Mouse (Mus musculus): ENCODE measurements around the gene Lancl3.

Gene Lancl3

DNA sequence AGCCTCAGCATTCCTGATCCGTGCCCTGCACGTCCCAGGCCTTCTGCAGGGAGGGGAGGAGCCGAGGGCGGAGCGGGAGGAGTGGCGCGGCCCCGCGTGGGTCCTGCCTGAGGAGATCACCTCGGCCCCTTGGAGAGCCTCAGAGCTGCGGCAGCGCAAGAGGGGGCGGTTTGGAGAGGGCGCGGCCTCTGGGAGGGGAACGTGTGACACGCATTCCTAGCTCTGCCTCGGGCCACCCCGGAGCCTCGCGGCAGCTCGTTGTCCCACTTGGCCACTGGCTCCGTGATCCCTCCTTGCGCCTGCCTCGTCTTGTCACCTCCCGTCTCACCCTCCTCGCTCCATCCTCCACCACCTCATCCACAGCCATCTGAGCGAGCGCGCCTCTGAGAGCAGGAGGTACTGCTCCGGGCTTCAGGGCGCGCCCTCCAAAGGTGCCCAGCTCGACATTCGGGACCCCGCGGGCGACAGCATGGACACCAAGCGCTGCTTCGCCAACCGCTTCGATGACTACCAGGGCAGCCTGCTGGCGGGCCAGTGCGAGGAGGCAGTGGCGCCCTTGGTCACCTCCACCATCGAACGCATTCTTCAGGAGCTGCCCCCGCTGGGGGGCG lies at the start of gene Lancl3:
Gene Lancl3 (plus strand): TSS at position 142 of the 611 bp plus-strand sequence.
- DNase-seq (ENCODE audit: inconsistent ontology term) = peak; percentile 45

DNA sequence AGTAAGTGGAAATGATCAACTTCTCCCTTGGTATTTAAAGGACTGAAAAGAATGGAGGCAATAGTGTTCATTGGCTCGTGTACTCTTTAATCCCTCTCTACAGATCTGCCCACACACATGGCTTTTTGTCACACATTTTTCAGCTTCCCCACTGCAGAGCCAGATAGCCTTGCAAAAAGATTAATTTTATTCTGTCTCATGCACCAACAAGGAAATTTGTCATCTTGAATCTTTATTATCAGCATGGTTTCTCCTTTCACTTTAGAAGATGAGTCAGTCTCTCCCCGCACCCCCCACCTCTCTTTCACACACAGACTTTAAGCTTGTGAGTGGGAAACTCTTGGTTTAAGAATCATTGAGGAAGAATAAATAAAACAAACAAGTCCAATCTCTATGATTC lies 20.7 kb upstream of the Lancl3 start:
- peak; percentile 31 for DNase-seq (ENCODE audit: inconsistent ontology term)

DNA sequence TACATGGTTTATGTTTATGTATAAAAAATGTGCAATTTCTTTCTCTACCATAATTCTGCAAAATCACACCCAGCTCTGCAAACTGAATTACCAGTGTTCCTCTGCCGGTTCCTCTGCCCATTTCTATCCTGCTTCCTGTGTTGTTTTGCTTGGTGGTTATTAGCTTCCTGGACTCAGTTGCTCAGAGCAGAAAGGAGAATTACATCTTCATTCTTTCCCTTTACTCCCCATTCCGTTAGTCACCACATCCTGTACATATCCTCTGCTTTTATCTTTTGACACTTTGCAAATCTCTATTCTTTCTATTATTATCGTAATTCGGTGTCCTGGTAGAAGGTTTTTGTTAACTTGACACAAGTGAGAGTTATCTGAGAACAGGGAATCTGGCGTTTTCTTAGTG lies 18.1 kb upstream of the Lancl3 start:
- no peak for DNase-seq (ENCODE audit: inconsistent ontology term)

DNA sequence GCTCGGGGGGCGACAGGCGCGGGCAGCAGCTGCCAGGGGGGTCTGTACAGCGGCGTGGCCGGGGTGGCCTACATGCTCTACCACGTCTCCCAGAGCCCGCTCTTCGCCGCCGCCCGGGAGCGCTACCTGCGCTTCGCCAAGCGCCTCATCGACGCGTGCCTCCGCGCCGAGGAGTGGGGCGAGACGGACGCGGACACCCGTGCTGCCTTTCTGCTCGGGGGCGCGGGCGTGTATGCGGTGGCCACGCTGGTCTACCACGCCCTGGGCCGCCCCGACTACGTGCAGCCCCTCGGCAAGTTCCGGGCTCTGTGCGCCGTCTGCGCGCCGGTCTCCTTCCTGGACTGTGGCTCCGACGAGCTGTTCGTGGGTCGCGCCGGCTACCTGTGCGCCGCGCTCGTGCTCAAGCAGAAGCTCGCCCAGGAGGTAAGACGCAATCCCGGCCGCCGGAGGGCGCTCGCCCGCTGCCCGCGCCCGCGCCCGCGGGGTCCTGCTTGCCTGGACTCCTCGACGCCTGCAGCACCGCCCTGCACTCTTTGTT lies 747 bp downstream of the Lancl3 start:
- peak; percentile 4 for DNase-seq (ENCODE audit: inconsistent ontology term)

DNA sequence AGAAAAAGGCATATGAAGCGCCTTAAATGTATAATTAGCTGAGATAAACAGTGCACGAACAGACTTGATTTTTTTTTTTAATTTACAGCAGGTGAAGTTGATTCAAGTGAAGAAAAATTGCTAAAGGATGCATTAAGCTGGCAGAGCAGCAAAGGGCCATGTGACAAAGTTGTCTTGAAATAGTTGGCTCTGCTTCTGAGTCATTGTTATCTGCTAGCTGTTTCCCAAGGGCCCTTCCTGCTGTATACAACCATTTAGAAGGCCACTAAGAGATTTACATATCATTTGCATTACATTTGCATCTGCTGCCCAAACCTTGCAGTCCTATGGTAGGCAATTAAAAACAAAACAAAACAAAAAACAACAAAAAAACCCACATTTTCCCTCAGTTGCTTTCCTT lies 2.3 kb downstream of the Lancl3 start:
- peak; percentile 13 for DNase-seq (ENCODE audit: inconsistent ontology term)

DNA sequence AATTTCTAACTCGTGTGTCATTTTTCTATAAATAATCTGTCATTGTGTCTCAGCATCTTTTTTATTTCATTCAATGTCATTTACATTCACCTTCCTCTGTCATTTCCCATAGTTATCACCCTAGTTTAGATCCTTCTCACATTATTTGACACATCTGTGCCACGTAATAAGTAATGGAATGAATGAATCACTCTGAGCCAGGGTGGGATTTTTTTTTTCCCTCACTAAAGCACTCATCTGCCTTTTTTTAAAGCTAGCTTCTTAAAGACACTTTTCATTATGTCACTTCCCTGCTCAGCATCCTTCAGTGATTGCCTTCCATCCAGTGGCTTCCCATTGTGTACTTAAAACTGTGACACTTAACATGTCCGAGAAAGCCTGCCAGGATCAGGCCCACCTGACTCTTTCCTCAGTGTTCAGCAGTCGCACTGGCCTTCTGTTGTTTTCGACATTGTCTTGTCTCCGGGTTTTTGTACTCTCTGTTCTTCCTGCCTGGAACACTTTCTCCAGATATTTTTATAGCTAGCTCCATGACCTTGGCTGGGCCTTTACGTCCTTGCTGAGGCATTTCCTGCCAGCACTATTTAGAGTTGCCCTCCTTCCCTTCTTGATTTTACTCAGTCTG lies 3.2 kb downstream of the Lancl3 start:
- DNase-seq (ENCODE audit: inconsistent ontology term) = peak; percentile 55

DNA sequence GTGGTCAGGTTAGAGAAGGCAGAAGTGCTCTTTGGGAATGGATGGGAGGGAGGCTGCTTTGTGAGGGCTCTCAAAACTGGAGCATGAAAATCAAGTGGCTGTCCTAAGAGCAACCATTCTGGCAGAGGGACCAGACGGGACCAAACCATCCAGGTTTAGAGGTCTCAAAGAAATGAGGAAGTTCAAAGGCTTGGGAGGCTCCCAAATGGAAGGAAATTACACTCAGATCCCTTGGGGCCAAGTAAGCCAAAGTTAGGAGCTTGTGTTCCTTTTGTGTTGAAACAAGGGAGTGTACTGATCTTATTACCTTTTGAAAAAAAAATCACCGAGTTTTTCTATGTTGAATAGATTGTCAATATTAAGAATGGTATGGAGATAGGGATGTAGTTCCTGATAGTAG lies 5.4 kb downstream of the Lancl3 start:
- DNase-seq (ENCODE audit: inconsistent ontology term) = no peak

DNA sequence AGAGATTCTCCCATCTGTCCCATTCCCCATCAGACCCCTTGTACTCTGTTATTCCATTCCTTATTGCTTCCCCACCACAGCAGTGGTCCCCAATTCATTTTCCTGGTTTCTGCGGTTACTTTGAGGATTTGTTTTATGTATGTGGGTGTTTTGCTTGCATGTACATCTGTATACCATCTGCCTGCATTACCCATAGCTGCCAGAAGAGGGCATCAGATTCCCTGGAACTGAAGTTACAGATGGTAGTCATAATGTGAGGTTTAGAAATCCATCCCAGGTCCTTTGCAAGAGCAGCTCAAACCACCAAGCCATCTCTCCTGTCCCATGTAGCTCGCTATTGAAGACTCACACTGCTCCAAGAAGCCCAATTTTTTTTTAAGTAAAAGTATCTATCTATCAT lies 16.5 kb downstream of the Lancl3 start:
- no peak for DNase-seq (ENCODE audit: inconsistent ontology term)

DNA sequence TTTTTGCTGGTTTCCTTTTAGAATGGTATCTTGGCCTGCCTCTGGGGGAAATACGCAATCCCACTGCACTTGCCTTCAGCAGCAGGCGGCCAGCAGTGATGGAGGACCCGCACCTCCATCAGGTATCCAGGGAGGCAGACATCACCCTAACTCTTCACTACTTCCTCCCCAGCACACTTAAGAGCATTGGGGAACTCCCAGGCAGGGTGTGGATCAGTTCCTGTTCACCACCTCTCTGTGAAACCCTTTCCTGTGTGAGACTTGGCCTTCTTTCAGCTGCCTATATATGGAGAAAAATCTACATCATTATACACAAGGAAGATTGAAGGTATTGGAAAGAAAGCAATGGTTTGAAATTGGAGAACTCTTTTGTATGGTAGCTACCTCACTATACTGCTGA lies 19.9 kb downstream of the Lancl3 start:
- DNase-seq (ENCODE audit: inconsistent ontology term) = no peak

DNA sequence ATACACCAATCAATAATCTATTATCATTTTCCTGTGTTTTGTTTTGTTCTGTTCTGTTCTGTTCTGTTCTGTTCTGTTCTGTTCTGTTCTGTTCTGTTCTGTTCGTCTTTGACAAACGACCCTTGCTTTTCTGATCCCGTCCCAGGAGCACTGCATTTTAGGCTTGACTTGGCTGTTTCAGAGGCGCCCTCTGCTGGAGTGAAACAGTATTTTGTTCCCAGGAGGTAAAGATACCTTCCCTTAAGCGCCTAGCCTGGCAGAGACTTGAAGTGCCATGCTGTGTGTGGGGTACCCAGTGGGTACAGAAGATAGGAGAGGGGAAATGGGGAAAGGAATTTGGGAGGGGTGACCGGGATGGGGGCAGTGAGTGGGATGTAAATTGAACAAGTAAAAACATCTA lies 21.5 kb downstream of the Lancl3 start:
- peak; percentile 7 for DNase-seq (ENCODE audit: inconsistent ontology term)

DNA sequence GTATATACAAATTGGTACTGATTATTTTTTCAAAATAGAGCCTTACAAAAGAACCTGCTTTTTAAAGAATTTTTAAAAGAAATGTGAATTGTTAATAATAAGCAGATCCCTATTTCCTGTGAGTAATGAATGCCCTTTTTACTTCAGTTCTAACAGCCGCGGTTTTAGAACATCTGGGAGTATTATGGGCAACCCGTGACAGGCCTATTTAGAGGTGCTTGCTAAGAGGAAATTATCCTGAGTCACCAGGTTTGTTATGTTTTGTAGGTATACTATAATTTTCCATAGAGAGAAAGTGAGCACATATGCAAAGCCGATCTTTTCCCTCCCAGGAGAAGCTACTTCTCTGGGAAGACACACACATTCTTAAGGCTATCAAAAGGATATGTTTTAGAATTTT lies 22.0 kb downstream of the Lancl3 start:
- no peak for DNase-seq (ENCODE audit: inconsistent ontology term)

DNA sequence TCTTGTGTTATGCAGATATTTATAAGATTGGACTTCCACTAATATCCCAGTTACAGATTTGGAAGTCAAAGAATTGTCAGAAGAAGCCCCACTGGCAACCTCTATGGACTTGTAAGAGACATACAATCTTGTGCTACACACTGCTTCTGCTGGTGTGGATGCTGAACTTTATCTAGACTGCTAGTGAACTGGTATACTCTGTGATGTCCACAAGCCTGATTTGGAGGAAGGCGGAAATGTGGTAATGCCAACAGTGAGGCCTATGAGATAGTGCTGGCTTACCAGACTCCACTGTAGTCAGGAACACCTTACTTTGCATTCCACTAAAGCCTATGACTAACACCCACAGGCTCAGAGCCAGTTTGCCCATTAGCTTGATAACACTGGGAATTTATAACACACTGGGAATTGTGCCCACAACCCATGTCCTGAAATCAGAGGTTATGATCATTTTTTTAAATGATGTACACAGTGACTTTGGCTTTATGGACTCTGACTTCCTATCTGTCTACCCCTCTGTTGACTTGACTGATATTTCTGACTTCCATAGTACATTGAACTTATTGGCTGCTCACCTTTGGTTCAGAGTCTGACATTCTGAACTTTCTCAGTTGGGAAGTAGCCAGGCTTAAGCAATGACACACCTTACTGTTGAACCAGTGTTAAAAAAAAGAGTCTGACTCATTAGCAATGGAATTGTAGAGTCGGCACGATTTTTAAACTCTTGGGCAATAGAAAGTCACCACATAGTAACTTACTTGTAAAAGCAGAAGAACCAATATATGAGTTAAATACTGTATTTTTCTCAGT lies 22.9 kb downstream of the Lancl3 start:
- peak; percentile 36 for DNase-seq (ENCODE audit: inconsistent ontology term)

DNA sequence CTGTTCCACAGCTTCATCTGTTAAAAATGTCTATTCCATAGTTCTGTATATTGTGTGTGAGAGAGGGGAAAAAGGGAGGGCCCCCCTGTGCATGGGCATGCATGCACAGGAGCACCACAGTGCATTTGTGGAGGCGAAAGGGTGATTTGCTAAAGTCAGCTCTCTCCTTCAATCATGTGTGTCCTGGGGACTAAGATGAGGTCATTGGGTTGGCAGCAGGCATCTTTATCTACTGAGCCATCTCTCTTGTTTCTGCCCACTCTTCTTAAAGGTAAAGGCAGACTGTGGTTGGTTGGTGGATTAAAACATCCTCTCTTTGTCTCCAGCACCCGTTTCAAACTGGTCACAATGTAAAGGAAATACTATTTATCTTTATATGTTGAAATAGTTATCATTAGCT lies 27.4 kb downstream of the Lancl3 start:
- no peak for DNase-seq (ENCODE audit: inconsistent ontology term)

DNA sequence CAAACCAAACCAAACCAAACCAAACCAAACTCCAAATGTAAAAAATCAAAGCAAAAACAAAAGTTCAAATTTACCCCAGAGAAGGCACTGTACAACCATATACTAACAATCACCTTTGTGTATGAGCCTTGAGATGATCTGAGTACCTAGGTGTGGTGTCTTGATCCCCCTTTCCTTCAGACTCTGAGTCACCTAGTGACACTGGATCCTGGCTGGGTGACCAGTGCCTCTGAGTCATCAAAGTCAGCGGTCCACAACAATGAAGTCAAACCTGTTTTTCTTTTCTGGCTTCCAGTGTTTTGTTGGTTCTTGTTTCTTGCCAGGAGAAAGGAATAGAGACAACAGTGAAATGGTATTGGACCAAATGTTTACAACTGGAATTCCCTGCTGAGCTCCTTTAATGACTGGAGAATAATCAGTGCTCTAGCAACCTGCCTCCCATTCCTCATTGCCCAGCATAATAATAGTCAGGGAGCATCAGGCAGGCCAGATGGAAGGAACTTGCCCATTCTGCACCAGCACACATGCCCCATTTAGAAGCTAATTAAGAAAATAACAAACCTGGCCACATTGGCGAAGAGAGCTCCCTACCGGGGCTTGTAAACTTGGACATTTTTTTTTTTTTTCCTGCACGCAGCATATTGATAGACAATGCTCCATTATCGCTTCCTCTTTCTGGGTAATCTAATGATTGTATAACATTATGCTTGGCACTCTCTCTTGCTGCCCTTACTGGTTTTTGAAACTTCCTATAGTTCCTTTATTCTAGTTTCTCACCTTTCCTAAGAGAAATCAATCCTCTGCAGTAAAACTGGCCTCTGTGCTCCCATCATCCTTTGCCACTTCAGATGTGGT lies 41.3 kb downstream of the Lancl3 start:
- peak; percentile 33 for DNase-seq (ENCODE audit: inconsistent ontology term)

DNA sequence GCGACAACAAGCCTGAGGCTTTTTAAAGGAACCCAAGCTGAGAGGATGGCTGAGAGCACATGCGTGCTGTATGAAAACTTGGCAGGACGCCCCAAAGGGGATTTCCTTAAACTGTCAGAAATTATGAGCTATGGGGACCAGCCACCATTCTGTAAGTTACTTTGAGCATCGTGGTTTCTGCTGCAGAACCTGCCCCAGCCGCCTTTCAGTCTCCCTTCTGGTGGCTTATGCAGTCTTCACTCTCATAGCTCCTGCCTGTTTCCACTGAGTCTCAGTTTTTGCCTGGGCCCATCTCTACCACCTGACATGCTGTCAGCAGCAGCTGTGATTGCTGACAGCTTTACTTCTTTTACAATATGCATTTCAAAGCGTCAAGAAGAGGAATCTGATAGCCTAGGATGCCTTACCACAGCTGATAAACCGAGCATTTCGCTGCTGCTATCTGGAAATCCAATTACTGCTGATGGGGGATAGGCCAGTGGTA lies 43.7 kb downstream of the Lancl3 start:
- DNase-seq (ENCODE audit: inconsistent ontology term) = no peak

DNA sequence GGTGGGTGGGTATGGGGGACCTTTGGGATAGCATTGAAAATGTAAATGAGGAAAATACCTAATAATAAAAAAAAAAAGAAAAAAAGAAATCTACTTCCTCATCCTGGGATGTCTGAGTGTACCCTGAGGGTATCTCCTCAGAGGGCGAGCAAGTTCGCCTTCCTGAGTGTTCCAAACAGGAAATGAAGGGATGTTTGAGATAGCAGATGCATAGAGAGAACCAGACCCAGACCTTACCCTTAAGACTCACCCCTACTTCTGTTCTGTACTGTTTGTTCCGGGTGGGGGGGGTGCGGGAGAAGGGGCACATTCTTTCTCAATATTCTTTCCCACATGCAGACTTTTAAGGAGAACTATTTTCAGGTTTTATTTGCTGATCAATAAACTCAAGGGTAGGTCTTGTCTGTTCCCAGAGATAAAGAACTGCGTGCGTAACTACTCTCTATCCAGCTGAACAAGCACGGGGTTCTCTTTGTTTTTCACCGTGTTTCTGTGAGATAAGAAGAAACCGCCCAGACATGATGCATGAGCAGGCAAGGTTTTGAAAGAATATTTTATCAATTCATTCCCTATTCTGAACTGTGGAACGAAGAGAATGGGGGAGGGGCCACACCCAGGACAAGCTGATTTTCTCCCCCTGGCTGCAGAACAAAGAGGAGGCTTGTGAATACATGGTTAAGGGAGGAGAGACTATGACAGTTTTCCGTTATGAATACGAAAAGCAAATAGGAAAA lies 45.1 kb downstream of the Lancl3 start:
- DNase-seq (ENCODE audit: inconsistent ontology term) = no peak

DNA sequence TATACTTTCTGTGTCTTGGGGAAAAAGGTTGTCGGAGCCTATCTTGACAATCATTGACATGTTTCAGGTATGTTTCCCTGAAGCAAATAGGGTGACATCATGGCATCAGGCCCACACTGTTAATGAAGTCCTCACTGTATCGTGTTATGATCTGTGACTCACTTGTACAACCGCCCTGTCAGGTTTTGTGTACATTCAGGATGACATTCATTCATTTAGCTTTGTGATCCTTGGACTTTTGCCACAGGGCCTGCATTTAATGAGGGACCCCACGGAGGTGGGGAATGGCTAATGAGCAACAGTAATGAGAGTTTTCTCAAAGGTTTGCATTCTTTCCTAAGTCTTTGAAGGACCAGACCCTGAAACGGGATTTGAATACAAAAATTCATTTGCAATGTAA lies 49.2 kb downstream of the Lancl3 start:
- DNase-seq (ENCODE audit: inconsistent ontology term) = peak; percentile 84

DNA sequence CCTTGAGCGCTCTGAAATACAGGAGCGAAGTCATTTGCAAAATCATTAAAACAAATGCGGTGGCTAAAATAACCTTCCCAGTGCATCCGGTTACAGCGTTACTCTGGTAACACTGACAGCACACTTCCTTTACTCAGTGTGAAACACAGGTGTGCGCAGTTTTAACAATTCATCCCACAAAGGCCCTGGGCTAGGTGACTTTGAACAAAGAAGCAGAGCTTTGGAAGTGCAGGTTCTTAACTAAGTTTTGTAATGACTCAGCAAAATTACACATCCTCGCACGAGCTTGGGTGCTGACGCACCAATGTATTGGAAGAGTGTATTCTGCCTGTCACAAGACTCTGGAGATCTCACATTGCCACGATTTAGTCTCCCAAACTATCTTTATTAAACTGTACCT lies 54.3 kb downstream of the Lancl3 start:
- no peak for DNase-seq (ENCODE audit: inconsistent ontology term)

DNA sequence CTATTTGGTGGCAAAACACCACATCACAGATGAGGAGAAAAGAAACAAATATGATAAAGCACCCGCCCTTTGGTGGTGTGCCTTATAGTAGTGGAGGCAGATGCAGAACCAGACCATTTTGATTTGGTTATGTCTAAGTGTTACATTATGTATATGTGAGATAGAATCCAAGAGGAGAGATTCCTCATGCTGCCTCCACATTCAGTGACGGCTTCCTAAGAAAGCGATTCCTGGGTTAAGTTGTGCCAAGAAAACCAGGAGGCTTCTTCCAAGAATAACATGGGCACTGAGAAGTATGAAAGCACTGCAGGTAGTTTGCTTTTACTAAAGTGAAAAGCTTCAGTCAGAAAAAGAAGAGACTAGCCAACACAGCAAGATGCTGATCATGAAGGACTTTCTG lies 55.2 kb downstream of the Lancl3 start:
- DNase-seq (ENCODE audit: inconsistent ontology term) = no peak

DNA sequence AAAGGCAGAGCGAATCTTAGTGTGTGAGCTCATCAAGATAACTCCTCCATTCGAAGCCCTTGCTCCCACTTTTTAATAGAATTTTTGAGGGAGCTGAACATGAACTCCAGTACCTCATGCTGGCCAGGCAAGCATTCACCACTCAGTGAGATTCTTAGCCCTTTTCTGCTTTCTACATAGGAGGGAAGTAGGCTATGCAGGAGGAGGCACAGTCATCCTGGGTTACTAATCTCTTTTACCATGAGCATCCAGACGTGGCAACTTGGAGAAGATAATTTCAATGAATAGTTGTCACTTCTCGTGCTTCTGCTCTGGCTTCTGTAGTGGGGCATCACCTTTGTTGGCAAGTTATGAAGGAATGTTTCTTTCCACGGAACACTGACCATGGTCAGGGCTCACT lies 57.1 kb downstream of the Lancl3 start, which contains the start of gene Gm14862:
Gene Gm14862 (minus strand): TSS at position 134 of the 400 bp plus-strand sequence.
- no peak for DNase-seq (ENCODE audit: inconsistent ontology term)

DNA sequence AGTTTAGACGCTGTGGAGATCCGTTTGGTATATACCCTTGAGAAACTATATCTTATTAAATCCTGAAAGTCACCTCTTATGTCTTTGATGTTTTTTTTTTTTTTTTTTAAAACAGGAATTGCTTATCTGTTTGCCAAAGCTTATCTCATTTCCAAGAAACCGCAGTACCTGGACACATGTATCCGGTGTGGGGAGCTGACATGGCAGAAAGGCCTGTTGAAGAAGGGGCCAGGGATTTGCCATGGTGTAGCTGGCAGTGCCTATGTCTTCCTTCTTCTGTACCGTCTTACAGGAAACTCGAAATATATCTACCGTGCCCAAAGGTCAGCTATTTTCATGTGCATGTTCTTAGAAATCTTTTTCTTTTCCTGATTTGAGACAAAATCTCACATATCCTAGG lies 58.1 kb downstream of the Lancl3 start:
- no peak for DNase-seq (ENCODE audit: inconsistent ontology term)

Data from Muller cell, postnatal 12 days (primary cell).